Mouse (Mus musculus): ENCODE measurements around the gene Dusp19.
A peak's percentile ranks its signal among the peaks of the same experiment; 100 is the strongest.

The Dusp19 gene

DNA sequence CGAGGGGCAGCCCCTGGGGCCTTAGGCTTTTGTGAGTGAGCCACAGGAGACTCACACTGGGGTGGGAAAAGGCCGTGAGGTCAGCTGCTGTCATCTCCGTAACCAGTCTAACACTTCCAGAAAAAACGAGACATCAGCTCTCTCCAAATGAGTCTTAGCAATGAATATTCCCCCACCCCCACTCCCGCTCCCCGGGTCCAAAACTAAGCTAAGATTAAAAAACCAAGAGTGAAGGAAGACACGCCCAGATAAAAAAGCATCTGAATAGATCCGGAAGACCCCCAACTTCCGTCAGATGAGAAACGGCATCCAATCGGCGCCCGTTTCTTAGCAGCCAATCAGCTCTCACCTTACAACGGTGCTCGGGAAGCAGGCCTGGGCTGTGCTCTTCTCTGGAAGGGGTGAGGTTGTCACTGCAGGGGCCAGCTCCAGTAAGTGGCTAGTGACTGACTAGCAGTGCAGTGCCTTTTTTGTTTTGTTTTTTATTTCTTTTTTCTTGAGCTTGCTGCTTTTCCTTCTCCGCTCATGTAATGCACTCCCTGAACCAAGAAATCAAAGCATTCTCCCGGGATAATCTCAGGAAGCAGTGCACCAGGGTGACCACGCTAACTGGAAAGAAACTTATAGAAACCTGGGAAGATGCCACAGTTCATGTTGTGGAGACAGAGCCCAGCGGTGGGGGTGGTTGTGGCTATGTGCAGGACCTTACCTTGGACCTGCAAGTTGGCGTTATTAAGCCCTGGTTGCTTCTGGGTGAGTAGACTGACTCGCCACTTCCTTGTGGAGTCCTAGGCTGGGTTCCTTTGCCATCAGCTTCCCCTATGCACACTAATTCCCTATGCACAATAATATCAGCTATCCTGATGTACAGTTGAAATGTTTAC, at the start of gene Dusp19, which contains the start of gene Nup35:
Gene Dusp19, plus strand, starts transcription at position 192 of the 884 bp plus-strand sequence.
Gene Nup35, plus strand, starts transcription at position 383 of the 884 bp plus-strand sequence.
- peak; percentile 88 for DNase-seq (ENCODE audit: low spot score)

DNA sequence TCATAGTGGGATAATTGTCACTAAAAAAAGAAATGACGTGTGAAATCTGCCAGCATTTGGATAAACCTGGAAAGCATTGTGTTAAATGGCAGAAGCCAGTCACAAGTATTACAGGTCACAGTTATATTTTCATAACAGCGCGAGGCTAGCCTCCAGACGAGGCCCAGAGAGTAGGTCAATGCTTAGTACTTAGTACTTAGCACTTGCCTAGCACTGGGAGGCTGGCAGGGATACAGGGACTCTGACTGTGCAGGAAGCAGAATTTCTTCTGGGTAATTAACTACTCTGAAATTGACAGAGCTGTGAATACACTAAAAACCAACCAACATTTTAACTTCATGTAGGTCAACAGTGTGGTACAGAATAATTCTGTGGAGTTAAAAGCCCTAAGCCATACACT, 49.4 kb upstream of the Dusp19 start:
- DNase-seq (ENCODE audit: low spot score), result no peak

DNA sequence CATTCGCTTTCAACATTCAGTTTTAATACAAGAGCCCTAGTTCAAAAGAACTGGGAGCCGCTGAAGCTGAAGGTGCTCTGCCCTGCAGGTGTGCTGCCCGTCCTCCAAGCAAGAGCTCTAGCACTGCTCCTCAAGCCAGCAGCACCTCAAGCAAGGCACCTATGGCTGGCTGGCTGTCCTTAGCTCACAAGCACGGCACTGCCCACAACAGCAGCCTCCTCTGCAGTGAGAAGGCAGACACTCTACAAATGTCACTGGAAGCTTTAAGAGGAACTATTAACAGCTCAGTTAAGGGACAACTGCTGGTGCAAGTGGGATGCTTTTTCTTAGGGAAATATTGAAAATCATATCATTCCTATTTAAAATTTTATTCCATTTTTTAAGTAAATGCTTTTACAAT, 46.2 kb upstream of the Dusp19 start:
- DNase-seq (ENCODE audit: low spot score), result no peak

DNA sequence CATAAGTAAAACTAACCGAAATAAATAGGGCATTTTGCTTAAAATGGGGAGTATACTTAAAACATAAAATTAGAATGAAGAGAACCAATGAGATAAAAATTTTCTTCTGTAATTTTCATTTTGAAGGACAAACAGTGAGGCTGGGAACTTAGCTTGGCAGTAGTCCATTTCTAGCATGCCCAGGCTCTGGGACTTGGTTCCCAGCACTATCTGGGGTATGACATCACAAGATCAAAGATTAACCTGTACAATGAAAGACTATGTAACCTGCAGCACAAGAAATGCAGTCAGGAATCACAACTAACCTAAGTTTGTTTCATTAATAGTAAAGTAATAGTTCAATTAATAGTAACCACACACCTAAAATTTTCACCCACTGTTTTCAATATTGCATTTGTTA, 39.6 kb upstream of the Dusp19 start:
- DNase-seq (ENCODE audit: low spot score), result no peak

DNA sequence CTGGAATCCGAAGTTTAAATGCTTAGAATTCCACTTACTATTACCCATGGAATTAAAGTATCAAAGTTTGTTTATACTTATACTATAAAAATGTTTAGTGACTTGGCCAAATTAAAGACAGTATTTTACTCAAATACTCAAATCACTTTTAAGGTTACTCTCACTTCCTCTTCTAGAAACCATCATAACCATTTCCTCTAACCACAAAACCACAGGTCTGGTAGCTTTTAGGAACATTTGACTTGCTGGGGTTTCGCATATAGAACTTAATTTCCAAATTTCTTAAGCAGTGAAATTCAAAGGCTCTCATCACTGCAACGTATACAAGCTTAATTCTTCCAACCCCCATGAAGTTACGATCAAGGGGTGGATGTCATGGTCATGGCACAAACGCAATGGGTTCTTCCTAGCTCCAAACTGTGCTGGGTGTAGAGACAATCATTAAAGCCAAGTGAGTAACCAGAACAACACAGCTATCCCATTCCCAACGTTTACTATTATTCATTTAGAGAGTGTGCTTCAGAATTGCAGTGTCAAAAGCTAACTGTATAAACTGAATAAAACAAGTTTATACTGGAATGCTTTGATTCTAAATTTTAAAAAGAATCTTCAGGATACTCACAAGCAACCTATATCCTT, 37.5 kb upstream of the Dusp19 start:
- no peak for DNase-seq (ENCODE audit: low spot score)

DNA sequence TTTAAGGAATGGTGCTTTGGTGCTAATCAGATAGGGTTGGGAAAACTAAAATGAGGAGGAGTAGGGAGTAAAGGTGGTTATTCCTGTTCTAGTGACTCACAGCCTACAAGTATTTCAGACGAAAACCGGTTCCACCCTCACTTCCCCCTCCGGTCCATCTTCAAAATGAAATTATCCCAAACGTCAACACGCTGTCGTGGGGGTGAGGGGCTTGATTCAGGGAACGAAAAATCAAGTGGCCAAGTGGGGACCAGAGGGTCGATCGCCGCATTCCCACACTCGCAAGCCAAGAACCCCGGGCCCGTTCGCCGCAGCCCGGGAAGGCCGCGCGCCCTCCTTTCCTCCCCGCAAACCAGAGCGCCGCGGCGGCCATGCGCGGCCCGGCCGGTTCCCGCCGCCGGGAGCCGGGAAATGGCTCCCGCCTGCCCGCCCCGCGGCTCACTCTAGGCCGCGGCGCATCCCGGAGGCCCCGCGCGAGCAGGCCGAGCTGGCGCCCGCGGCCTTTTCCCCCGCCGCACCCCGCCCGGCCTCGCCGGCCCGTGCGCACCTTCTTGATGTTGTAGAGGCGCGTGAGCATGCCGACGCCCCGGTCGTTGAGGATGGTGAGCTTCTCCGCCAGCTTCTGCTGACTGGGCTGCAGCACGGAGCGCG, 36.4 kb upstream of the Dusp19 start:
- DNase-seq (ENCODE audit: low spot score), result peak; percentile 42

DNA sequence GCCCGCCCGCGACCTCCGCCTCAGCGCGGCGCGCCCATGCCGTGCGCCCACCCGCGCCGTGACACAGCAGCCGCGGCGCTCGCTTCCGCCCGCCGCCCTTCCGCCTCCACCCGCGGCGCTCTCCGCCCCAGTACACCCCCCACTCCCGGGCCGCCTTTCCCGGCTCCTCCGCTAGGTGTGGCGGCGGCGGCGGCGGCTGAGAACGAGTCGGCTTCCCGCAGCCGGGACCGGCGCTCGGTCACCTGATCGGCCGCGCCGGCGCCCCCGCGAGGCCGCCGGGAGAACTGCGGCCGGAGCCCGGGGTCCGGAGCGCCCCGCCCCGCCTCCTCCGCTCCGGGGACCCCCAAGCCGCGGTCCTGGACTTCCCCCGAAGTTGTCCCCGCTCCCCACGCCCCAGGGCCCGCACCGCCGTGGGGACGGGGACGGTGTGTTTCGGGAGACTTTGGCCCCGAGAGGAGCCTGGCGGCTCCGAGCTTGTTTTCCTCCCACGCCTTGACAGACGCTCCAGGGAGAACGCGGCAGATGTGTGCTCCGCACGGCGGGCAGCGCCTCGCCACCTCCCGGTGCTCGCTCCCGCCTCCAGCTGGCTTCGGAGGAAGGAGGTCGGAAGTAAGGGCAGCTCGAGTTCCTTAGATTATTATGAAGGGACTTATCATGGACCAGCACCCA, 35.7 kb upstream of the Dusp19 start, which contains the start of gene Nckap1:
Gene Nckap1, minus strand, starts transcription at position 338 of the 669 bp plus-strand sequence.
- DNase-seq (ENCODE audit: low spot score), result peak; percentile 87

DNA sequence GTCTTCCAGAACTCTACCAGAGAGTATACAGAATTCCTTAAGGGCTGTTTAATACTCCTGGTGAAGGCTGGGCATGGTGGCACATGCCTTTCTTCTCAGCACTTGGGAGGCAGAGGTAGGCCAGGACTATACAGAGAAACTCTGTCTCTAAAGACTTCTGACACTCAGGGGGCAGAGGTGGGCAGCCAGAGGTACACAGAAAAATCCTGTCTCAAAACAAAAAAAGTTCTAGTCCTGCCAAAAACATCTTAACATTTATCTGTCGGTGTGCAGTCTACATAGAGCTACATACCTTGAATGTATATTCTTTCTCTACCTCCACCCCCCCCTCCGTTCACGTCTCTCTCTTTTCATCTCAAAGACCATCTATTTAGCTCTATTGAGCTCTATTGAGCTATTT, 34.5 kb upstream of the Dusp19 start:
- DNase-seq (ENCODE audit: low spot score), result no peak

DNA sequence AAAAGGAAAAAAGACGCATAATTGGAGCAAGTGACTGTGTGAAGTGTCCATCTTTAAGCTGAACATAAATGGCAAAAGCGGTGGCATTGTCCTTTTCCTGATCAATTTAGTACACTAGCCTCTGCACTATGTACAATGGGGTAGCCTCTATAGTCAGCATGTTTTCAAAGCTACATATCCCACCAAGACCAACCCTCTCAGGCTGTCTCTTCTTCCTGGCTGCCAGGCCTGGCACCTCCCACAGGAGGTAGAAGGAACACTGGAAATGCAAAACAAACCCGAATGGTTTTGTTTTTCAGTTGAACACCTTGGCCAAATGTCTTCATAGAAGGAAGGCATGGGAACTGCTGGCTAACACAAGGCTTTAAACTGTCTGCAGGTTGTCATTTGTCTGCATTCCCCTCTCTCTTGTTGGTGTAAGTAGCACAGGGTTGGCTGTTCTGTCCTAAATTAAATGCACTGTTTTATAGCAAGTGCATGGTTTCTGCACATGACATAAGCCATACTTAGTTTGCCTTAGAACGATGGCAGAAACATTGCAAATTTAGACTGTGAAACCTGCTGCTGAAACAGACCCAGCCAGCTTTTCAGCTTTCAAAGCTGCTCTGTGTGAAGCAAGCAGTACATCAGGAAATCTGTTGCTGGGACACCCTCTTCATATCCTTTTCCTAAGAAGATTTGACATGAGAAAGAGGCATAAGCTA, 22.5 kb upstream of the Dusp19 start:
- DNase-seq (ENCODE audit: low spot score), result no peak

DNA sequence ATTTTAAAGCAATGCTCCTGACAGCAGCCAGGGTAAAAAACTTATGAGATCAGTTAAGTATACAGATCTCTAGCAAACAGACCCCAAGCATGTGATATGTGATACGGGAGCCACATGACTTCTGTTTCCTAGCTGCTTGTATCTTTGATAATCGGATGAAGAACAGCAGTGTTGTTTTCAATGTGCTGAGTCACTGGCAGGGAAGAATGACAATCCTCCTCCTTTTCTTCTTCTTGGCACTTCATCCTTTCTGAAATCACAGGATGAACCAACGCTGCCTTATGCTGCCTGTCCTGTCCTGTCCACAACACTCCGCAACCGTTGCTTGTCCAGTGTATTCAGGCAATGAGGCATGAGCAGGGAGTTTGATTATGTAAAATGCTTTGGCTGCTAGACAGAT, 19.9 kb upstream of the Dusp19 start:
- DNase-seq (ENCODE audit: low spot score), result no peak

DNA sequence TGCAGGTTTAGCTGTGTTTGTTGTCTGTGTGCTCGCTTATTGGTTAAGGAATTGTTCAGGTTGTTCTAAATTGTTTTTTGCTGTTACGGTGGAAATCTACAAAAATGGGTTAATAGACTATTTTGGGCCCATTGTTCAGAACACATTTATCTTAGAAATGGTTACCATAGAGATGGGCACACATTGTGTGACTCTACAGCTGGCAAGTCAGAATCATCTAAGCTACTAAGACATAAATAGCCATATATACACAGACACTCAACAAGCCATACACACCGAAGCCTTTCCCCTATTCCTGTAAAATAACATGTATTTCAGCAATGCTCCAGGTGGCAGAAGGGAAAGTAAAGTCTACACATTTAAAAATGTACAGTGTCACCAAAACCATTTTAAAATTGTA, 17.0 kb upstream of the Dusp19 start:
- DNase-seq (ENCODE audit: low spot score), result no peak

DNA sequence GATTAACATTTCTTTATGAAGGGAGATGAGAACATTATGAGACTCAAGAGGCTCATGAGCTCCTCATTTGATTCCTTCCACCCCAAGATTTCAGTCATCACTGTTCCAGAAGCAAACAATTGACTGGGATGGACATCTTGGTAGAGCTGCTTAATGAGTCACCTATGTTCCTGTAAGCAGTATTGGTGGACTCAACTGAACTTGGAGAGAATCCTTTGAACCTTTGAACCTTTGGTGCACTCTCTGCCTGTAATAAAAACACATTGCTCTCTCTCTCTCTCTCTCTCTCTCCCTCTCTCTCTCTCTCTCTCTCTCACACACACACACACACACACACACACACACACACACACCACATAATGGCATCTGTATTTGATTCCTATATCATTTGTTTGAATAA, 16.2 kb upstream of the Dusp19 start:
- DNase-seq (ENCODE audit: low spot score), result no peak

DNA sequence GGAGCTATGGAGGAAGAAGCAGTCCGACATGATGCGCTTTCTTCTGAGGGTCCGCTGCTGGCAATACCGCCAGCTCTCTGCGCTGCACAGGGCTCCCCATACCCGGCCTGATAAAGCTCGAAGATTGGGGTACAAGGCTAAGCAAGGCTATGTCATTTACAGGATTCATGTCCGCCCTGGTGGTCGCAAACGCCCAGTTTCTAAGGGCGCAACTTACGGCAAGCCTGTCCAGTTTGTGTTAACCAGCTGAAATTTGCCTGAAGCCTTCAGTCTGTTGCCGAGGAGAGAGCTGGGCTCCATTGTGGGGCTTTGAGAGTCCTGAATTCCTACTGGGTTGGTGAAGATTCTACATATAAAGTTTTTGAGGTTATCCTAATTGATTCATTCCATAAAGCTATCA, 14.1 kb upstream of the Dusp19 start:
- no peak for DNase-seq (ENCODE audit: low spot score)

DNA sequence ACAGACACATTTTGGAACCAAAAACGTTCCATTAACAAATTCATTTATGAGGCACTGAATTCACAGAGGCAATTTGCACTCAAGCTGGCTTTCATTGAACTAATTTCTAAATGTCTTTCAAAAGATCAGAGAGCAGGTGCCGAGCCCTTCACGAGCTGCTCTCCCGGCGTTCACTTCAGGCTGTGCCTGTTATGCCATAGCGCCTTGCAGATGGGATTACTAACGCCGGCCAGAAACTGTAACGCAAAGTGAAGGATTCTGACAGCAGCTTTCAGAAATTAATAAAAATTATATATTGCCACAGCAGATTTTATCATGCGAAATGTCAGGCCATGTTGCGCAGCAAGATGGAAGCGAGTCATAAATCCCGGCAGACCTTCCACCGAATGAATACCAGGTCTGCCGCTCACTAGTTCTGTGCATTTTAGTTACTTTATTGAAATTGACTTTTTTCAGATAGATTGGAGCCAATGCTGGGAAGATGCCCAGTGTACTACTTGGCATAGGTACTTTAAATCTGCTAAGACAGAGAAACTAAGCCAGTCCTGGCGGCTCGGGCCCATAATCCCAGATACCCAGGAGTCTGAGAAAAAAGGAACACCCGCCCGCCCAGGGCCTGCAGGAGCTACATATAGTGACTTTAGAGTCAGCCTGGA, 12.9 kb upstream of the Dusp19 start:
- no peak for DNase-seq (ENCODE audit: low spot score)

DNA sequence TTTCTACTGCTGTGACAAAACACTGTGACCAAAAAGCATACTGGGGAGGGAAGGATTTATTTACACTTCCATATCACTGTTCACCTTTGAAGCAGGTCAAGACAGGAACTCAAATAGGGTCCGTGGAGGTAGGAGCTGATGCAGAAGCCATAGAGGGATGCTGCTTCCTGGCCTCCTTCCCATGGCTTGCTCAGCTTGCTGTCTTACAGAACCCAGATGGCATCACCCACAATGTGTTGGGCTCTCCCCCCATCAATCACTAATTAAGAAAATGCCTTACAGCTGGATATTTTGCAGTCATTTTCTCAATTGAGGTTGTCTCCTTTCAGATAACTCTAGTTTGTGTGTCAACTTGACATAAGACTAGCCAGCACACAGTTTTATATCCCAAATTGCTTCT, 4.6 kb upstream of the Dusp19 start:
- DNase-seq (ENCODE audit: low spot score), result no peak

DNA sequence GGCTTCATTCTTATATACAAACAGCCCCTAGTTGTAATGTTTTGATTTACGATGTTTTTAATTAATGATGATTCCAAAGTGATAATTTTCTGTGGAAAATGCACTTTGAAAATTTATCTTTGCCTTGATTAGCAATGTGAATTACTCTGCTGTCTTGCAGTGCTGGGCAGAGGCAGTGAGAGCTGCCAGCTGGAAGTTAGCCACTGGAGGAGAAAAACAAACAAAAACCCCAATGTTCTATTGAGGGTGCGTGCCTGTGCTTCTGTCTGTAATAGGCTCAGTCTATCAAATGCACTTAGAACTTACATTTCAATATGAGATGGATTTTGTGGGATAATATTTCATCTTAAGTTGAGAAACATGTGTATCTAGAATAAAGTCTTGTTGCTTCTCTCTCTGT, 4.0 kb upstream of the Dusp19 start:
- DNase-seq (ENCODE audit: low spot score), result no peak

DNA sequence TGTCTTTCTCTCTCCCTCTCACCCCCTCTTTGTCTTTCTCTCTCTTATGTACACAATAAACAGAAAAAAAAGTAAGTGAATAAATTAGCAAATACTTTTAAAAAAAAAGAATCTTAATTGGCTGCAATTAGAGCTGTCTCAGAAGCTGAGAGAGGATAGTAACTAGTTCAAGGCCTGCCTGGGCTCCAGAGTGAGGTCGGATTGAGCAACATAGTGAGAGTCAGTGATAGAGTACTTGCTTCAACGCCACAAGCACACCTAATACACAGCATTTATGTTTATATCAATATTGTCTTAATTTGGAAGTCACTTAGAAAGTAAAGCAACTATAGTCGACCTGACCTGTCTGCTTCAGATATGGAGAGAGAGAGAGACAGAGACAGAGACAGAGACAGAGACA, 2.1 kb downstream of the Dusp19 start:
- DNase-seq (ENCODE audit: low spot score), result no peak

DNA sequence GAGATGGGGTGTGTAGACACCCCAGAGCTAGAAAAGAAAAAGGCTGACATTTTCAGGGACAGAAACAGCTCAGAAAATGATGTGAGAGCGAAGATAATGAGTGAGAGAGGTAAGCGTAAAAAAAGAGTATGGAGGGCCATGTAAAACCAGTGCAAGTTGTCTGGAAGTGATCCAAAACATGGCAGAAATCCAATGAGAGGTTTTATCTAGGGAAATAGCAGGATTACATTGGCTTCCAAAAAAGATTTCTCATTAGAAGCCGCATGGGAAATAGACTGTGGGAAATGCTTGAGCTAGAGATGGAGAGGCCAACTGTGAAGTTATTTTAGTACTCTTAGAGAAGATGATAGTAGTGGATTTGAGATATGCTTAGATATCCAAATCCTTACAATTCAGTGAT, 5.1 kb downstream of the Dusp19 start:
- DNase-seq (ENCODE audit: low spot score), result no peak

DNA sequence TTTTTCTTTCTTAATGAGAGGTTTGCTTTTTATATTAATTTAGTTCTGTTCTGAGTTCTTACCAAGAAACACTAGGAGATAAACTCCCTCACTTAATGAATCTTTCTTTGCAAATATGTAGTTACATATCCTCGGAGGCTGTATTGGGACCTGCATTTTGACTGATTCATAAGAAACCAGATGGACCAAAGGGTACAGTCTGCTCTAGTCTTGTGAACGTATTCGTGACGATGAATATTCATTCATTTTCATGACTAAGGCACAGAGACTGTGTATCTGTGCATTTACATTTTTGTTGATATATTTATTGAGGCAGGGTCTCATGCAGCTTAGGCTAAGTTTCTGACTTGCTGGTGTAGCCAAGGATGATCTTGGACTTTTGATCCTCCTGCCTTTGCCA, 7.7 kb downstream of the Dusp19 start:
- DNase-seq (ENCODE audit: low spot score), result no peak

DNA sequence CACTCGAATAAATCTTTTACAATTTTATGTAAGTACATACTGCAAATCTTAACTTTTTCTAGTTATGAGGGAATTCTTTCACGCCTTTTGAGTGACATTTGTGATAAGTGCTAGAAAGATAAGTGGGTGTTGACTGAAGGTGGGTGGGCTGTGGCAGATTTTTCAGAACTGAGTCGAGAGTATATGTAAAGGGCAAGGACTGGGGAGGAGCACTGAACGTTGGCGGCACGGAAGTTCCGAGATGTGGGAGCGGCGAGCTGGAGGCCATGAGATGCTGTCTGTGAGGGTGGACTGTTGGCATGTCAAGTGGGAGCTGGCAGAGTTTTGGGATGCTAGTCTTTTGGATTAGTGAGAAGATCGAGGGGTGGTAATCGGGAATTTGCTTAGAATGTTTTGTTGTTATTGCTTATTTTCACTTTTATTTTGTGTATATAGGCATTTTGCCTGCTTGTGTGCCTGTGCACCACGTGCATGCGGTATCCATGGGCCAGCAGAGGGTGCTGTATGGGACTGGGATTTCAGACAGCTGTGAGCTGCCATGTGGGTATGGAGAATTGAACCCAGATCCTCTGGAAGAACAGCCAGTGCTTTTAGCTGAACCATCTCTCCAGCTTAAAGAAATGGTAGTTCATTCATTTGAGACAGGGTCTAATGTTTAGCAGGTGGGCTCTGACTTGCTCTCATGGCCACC, 15.6 kb downstream of the Dusp19 start:
- no peak for DNase-seq (ENCODE audit: low spot score)
